Mouse (Mus musculus): ENCODE measurements around the gene Homer2. TPM values are rescaled to one million over a fixed set of nuclear protein-coding genes. Genes with fewer than 3 reads are reported as not detected.
A peak's percentile ranks its signal among the peaks of the same experiment; 100 is the strongest.

The Homer2 gene
- total RNA-seq, 2 experiments from 2014 or later = 68.1 to 77.5 TPM

DNA sequence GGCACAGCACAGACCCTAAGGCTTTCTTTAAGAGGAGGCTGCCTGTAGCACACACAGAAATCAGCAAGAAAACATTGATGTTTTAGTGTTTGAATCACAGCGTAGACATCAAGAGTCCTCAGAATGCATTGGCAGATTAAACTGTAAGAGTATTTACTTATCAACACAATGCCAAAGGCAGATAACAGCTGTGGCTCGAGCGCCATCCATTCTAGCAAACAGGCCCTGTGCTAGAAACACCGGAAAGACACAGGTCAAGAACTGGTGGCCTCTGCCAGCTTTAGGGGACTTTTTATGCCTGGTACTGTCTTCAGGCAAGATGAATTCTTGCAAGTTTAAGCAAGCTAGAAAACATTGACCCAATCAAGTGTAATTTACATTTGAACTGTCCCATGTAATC is 141.0 kb downstream of the Homer2 start:
- DNase-seq (ENCODE audit: extremely low spot score in 1 of 2, low spot score in 2 of 2) = no peak

DNA sequence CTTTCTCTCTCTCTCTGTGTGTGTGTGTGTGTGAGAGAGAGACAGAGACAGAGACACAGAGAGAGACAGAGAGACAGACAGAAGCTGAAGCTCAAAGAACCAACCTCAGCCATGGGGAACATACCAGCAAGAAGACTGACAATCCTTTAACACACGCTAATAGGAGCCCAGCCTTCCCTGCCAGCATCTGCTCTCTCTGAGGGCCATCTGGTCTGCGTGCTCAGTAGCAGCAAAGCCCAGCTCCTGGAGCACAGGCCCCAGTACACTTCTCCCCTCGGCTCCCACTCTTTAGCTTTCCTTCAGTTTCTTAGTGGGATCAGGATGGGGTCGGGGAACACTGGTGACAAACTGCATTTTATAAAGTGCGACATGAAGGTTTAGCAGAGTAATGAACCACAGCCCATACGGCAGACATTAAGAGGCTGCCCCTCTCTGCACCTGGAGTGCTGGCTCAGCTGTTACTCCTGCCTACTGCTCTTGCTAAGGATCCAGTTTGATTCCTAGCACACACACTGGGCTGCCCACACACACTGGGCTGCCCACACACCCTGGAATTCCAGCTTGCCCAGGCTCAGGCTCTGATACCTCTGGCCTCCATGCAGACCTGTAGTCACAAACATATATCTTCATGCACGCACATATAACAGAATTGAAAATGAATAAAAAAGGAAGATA is 141.8 kb downstream of the Homer2 start:
- intact Hi-C loops (cut with DNase I) = no loop called here
- TF ChIP-seq CTCF (IDR thresholded peaks at IDR 0.05) = no peak
- DNase-seq (ENCODE audit: extremely low spot score in 1 of 2, low spot score in 2 of 2) = peak in 1 of 2 experiments; percentile 31
- Histone ChIP-seq H3K4me3 (no peak overlapping the region), H3K27ac (peak overlapping the region; percentile 15; the same call in 1 of the 2 replicates)

More for the DNA sequence above, 141.0 kb downstream of the Homer2 start:
- TF ChIP-seq CTCF (IDR thresholded peaks at IDR 0.05) = no peak
- no peak overlapping the region for H3K27ac ChIP-seq
- no peak overlapping the region for H3K4me3 ChIP-seq
- intact Hi-C loops (cut with DNase I) = no loop called here

DNA sequence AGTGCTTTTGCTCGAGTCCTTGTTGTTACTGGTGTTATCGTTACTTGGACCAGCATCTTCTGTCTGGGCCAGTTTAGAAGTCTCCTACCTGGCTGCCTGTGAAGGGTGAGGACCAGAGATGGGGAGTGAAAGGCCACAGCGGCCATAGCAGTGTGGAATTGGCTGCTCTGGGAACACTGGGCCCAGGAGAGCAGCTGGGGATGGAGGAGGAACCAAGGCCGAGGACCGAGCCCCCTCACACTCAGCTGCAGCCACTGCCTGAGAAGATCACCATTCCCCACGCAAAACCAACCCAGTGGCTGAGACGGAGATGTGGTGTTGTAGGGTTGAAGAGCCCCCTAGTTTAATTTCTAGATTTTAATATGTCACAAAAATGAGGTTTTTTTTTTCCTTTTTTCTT is 142.6 kb downstream of the Homer2 start:
- no peak overlapping the region for H3K4me3 ChIP-seq
- DNase-seq (ENCODE audit: extremely low spot score in 1 of 2, low spot score in 2 of 2) = no peak
- no peak for TF ChIP-seq CTCF (IDR thresholded peaks at IDR 0.05)
- no peak overlapping the region for H3K27ac ChIP-seq
- intact Hi-C loops (cut with DNase I) = no loop called here

DNA sequence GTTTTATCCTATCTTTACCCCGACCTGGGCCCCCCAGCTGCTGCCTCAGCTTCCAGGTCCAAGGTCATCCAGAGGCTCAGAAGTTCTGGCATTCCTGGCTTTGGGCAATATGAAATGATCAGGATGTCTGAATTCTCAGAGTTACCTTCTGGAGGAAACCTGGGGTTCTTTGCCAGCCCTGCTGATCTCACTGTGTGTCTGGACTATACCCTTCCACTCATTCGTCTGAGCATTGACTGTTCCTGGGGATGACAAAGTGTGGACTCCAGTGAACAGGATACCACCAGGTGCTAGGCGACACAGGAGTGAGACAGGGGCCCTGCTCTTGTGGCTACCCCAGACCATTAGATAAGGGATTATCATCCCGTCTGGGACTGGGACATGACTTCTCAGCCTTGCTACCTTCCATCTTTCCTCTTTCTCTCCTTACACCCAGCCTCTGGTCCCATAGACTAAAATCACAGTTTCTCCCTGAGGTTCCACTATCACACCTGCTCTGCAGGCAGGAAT is 143.8 kb downstream of the Homer2 start:
- TF ChIP-seq CTCF (IDR thresholded peaks at IDR 0.05) = no peak
- intact Hi-C loops (cut with DNase I) = no loop called here

DNA sequence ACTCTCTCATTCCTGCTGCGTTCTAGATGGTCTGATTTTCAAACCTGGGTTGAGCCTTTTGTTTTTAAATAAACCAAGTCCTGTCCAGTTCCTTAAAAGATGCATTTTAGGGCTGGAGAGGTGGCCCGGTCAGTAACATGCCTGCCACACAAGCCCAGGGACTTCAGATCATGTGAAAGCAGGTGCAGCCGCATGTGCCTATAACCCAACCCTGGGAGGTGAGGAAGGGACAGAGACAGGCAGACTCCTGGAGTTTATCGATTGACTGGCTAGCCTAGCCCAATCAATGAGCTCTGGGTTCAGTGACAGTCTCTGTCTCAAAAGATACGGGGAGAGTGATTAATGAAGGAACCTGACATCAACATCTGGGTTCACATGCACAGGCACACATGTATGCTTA is 146.1 kb downstream of the Homer2 start:
- intact Hi-C loops (cut with DNase I) = no loop called here
- no peak for TF ChIP-seq CTCF (IDR thresholded peaks at IDR 0.05)
- no peak overlapping the region for H3K4me3 ChIP-seq
- DNase-seq (ENCODE audit: extremely low spot score in 1 of 2, low spot score in 2 of 2) = no peak
- H3K27ac ChIP-seq = no peak overlapping the region

More for the DNA sequence above, 143.8 kb downstream of the Homer2 start:
- Histone ChIP-seq H3K27ac (no peak overlapping the region), H3K4me3 (no peak overlapping the region)
- DNase-seq (ENCODE audit: extremely low spot score in 1 of 2, low spot score in 2 of 2) = no peak

DNA sequence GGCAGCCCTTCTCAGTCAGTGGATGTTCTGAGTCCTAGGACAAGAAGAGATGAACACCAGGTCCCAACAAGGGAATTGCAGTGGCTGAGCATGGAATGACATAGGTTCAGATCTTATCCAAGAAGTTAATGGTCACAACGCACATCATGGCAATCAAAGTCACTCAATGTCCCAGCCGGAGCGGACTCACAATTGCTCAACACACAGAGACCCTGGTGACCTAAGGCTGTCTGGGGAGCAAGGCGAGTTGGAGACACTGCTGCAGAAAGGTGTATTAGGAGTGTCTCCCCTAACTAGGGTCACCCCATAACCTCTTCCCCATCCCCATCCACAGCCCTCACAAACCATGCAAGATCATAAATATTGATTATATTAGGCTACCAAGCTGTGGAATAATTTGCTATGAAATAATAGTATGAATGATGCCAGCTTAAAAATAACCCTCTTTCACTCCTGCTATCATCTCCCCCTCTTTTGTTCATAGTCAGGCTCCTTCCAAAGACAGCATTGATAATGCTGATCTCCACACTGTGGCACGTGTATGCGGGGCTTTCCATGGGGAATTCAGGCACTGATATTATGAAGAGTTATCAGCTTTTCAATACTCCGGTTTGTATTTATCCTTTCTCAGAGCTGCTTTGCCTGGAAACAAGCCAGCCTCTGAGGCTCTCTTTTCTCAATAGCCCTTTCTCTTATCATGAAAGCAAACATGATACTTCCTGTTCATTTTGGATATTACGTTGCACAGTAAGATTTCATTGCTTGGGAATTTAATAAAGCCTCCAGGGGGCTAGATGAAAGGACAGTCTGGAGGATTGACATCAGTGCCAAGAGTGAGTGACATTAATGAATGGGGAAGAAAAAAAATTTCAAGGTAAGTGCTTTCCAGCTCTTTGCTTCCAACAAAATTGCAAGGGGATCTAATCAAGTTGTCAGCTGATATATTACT is 147.0 kb downstream of the Homer2 start:
- Histone ChIP-seq H3K27ac (no peak overlapping the region), H3K4me3 (no peak overlapping the region)
- TF ChIP-seq CTCF (IDR thresholded peaks at IDR 0.05) = no peak
- no peak for DNase-seq (ENCODE audit: extremely low spot score in 1 of 2, low spot score in 2 of 2)
- intact Hi-C loops (cut with DNase I) = no loop called here

DNA sequence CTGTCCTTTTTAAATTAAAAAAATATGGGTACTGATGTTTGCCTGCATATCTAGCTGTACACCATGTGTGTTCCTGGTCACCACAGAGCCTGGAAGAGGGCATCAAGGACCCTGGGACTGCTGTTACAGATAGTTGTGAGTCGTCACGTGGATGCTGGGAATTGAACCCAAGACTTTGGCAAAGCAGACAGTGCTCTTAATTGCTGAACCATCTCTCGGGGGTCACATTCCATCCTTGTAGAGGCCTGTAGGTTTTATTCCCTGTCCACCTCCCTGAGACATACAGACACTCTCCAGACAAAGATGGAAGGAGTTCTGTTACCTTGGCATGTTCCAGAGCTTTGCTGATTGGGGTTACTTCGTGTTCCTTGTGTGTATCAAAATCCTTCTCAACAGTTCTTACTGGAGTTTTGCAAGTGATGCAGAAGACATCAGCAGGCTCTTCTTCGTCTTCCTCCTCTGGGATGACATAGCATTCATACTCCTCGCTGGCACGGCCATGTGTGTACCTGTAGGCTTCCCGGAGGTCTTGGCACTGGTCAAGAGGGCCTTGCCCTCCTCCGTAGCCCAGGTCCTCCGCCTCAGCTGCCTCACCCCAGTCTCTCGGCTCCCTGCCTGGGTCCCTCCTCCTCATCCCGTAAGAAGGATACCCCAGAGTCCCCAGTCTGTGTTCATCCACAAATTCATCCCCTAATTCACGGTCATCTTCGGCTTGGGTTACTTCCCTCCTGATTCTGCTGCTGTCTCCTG is 147.9 kb downstream of the Homer2 start:
- no peak overlapping the region for H3K4me3 ChIP-seq
- DNase-seq (ENCODE audit: extremely low spot score in 1 of 2, low spot score in 2 of 2) = no peak
- TF ChIP-seq CTCF (IDR thresholded peaks at IDR 0.05) = no peak
- H3K27ac ChIP-seq = no peak overlapping the region
- intact Hi-C loops (cut with DNase I) = no loop called here

DNA sequence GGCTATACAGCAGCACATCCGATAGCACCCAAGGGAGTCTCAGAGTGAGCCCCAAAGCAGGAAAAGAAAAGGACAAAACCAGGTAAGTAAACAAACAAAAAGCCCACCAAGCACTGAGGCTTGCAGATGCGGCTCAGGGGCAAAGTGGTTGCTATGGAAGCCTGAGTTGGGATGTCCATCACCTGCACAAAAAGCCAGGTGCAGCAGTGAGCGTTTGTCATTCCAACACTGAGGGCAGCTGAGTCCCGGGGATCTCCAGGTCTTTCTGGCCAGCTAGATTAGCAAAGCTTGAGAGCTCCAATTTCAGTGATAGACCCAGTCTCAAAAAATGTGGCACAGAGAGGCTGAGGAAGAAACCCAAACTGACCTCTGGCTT is 149.4 kb downstream of the Homer2 start:
- no peak overlapping the region for H3K27ac ChIP-seq
- H3K4me3 ChIP-seq = no peak overlapping the region
- no peak for TF ChIP-seq CTCF (IDR thresholded peaks at IDR 0.05)
- intact Hi-C loops (cut with DNase I) = no loop called here
- no peak for DNase-seq (ENCODE audit: extremely low spot score in 1 of 2, low spot score in 2 of 2)

DNA sequence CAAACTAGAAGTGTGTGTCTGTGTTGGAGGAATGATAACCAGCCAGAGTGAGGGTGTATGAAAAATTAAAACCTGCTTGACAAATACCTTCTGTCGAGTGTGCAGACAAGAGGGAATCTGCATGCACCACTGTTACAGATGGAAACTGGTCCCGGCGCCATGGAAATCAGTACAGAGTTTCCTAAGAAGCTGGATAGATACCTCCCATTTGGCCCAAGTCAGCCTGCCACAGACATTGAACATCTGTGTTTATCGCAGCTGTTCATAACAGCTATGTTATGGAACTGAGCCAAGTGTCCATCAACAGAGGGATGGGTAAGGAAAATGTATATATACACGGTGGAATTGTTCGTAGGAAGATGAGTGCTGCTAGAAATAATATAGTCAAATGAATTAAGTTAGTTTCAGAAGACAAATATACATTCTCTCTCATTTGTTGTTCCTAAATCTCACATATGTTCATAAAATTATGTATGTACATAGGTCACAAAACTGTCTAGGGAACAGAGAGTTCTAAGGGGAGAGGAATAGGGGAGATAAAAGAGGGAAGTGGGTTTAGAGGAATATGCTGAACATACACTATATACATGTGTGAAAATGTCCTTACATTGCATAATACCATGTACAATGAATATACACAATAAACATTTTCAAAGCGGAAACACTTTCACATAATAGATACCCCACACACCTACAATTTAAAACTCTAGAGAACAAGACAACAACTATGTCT is 149.9 kb downstream of the Homer2 start:
- no peak for TF ChIP-seq CTCF (IDR thresholded peaks at IDR 0.05)

DNA sequence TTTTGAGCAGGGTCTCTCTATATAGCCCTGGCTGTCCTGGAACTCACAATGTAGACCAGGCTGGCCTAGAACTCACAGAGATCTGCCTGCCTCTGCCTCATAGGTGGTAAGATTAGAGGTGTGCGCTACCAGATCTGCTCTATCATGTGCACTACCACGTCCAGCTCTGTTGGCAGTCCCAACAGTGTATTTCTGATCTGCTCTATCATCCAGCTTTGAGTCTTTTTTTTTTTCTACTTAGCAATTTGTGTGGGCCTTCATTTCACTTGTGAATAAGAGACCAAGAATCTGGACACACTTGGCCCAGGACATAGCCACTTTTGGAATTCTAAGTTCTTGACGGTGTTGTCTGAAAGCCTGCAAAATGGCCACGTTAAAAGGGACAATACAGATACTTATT is 150.5 kb downstream of the Homer2 start:
- Histone ChIP-seq H3K4me3 (no peak overlapping the region), H3K27ac (no peak overlapping the region)
- no peak for TF ChIP-seq CTCF (IDR thresholded peaks at IDR 0.05)
- no peak for DNase-seq (ENCODE audit: extremely low spot score in 1 of 2, low spot score in 2 of 2)
- intact Hi-C loops (cut with DNase I) = no loop called here

More for the DNA sequence above, 149.9 kb downstream of the Homer2 start:
- no peak for DNase-seq (ENCODE audit: extremely low spot score in 1 of 2, low spot score in 2 of 2)
- Histone ChIP-seq H3K4me3 (no peak overlapping the region), H3K27ac (no peak overlapping the region)
- intact Hi-C loops (cut with DNase I) = no loop called here

DNA sequence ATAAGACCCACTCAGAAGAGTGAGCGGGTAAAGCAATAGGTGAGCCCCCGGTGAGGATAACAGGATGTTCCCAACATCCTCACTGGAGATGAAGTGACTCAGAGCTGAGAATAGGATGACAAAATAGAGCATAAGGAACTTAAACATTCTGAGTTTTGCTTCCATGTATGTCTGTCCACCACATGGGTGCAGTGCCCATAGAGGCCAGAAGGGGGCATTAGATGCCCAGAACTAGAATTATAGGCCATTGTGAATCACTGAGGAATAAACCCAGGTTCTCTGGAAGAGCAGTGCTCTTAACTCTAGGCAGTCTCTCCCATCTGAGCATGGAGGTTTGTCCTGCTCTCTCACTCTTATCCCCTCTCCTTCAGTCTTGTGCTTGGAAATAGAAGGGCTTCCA is 153.0 kb downstream of the Homer2 start:
- intact Hi-C loops (cut with DNase I) = no loop called here
- Histone ChIP-seq H3K4me3 (no peak overlapping the region), H3K27ac (no peak overlapping the region)
- TF ChIP-seq CTCF (IDR thresholded peaks at IDR 0.05) = peak; percentile 32
- DNase-seq (ENCODE audit: extremely low spot score in 1 of 2, low spot score in 2 of 2) = no peak

Measured in left cerebral cortex, adult 2 months (tissue).